Mouse (Mus musculus): ENCODE data around the gene Gab2. TPM values are rescaled to one million over a fixed set of nuclear protein-coding genes. Genes with fewer than 3 reads are reported as not detected.

The Gab2 gene
- 9.6 TPM for polyA plus RNA-seq (2012; fragmentation: generic; extraction: Trizol)

DNA sequence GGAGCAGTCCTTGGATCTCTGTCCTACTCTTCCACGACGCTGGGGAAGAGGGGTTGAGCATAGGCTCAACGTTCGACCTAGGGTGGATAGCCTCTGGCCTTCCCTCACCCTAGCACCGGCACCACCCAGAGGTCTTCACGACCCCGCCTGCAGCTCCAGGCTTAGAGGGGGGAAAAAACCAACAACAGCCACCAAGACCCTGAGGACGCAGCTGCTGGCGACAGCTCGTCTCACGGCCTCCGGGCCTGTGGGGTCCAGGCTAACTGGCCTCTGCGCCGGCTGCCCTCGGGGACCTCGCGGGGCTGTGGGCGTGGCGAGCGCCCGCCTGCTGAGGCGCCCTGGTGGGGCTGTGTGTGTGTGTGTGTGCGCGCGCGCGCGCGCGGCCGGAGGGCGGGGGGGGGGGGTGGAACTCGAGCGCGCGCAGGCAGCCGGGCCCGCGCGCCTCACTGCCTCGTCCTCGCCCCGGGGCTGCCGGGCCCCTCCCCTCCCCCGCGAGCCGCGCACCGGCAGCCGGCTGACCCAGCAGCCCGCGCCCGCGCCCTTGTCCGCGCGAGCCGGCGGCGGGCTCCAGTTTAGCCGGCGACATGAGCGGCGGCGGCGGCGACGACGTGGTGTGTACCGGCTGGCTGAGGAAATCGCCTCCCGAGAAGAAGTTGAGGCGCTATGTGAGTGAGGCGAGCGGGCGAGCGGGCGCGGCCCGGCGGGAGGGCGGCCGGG is at the start of gene Gab2:
TSS of gene Gab2 (plus strand) at position 345 of the 717 bp plus-strand sequence.
- peak within 1 kb of the TSS; percentile 58 for H3K4me3 ChIP-seq
- peaks cover 9% of the 10 kb centered on the region for H3K79me2 ChIP-seq (ENCODE audit: control insufficient read depth, insufficient read depth)
- H3K36me3 ChIP-seq (ENCODE audit: control insufficient read depth, insufficient read depth), result no peaks in the 10 kb centered on the region
- H3K27me3 ChIP-seq (ENCODE audit: control insufficient read depth, insufficient read depth, insufficient read length), result no peaks in the 10 kb centered on the region
- peak in 1 of 3 experiments; percentile 42 for TF ChIP-seq MYOG (IDR thresholded peaks at IDR 0.05; ENCODE audit: control insufficient read depth in 1 of 3, insufficient read depth in 1 of 3, insufficient read length in 2 of 3, low read depth in 2 of 3)
- peak; percentile 63 for TF ChIP-seq POLR2A (IDR thresholded peaks at IDR 0.05; ENCODE audit: insufficient read length, low read depth)
- peak; percentile 74 for TF ChIP-seq POLR2AphosphoS2 (IDR thresholded peaks at IDR 0.05; ENCODE audit: insufficient read length, low read depth)
- TF ChIP-seq MYOD1 (IDR thresholded peaks at IDR 0.05; ENCODE audit: control insufficient read depth in 1 of 3, insufficient read length in 2 of 3, low read depth in 2 of 3), result no peak
- H3ac ChIP-seq (ENCODE audit: control insufficient read depth, insufficient read length), result peak within 1 kb of the TSS; percentile 90
- H3K4me2 ChIP-seq (ENCODE audit: low read depth), result peak within 1 kb of the TSS; percentile 71

- no peaks in the 10 kb centered on the region for H3K27me3 ChIP-seq (ENCODE audit: control insufficient read depth, insufficient read depth, insufficient read length)
- no peak overlapping the region for H3K4me2 ChIP-seq (ENCODE audit: low read depth)
Observed at GRCm38 (mm10) chr7:97032412-97032811, 49.0 kb upstream of the Gab2 start.

DNA sequence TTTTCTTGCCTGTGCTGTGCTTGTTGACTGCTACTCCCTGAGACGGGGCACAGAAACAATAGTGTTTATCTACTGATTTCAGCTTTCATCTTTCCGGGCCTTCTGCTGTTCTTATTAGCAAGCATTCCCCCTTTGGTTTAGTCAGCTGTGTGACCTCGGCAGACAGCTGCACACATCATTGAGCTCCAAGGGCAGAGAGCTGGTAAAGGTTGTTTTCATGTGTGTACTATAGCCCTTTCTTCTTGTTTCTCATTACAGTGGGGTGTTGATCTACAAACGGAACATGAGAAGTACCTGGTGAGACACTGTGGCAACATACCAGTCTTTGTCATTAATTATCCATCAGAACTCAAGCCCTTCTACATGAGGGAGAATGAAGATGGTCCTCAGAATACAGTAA is 41.7 kb upstream of the Gab2 start:
- TF ChIP-seq POLR2AphosphoS2 (IDR thresholded peaks at IDR 0.05; ENCODE audit: insufficient read length, low read depth) (no peak), MYOD1 (IDR thresholded peaks at IDR 0.05; ENCODE audit: control insufficient read depth in 1 of 3, insufficient read length in 2 of 3, low read depth in 2 of 3) (peak in 1 of 3 experiments; percentile 21), TCF3 (IDR thresholded peaks at IDR 0.05; ENCODE audit: insufficient read length, low read depth) (no peak), REST (IDR thresholded peaks at IDR 0.05; ENCODE audit: insufficient read depth, insufficient read length) (no peak)

More at GRCm38 (mm10) chr7:97032412-97032811, 49.0 kb upstream of the Gab2 start:
- no peak overlapping the region for H3K4me3 ChIP-seq
- no peak overlapping the region for H3ac ChIP-seq (ENCODE audit: control insufficient read depth, insufficient read length)
- no peaks in the 10 kb centered on the region for H3K79me2 ChIP-seq (ENCODE audit: control insufficient read depth, insufficient read depth)
- H3K36me3 ChIP-seq (ENCODE audit: control insufficient read depth, insufficient read depth), result peaks cover 11% of the 10 kb centered on the region
- no peak for TF ChIP-seq TCF3 (IDR thresholded peaks at IDR 0.05; ENCODE audit: insufficient read length, low read depth)
- TF ChIP-seq MYOD1 (IDR thresholded peaks at IDR 0.05; ENCODE audit: control insufficient read depth in 1 of 3, insufficient read length in 2 of 3, low read depth in 2 of 3), result no peak
- no peak for TF ChIP-seq POLR2A (IDR thresholded peaks at IDR 0.05; ENCODE audit: insufficient read length, low read depth)
- no peak for TF ChIP-seq POLR2AphosphoS2 (IDR thresholded peaks at IDR 0.05; ENCODE audit: insufficient read length, low read depth)
- TF ChIP-seq MYOG (IDR thresholded peaks at IDR 0.05; ENCODE audit: control insufficient read depth in 1 of 3, insufficient read depth in 1 of 3, insufficient read length in 2 of 3, low read depth in 2 of 3), result no peak
- no peak for TF ChIP-seq TCF12 (IDR thresholded peaks at IDR 0.05; ENCODE audit: insufficient read depth, poor library complexity, severe bottlenecking)
- no peak for TF ChIP-seq MAX (IDR thresholded peaks at IDR 0.05; ENCODE audit: low read depth)

GRCm38 (mm10) chr7:97041868-97042449 is 39.4 kb upstream of the Gab2 start:
- no peak overlapping the region for H3ac ChIP-seq (ENCODE audit: control insufficient read depth, insufficient read length)
- TF ChIP-seq MAX (IDR thresholded peaks at IDR 0.05; ENCODE audit: low read depth) (no peak), TCF3 (IDR thresholded peaks at IDR 0.05; ENCODE audit: insufficient read length, low read depth) (no peak), TCF12 (IDR thresholded peaks at IDR 0.05; ENCODE audit: insufficient read depth, poor library complexity, severe bottlenecking) (no peak), MYOD1 (IDR thresholded peaks at IDR 0.05; ENCODE audit: control insufficient read depth in 1 of 3, insufficient read length in 2 of 3, low read depth in 2 of 3) (no peak), POLR2AphosphoS2 (IDR thresholded peaks at IDR 0.05; ENCODE audit: insufficient read length, low read depth) (no peak), E2F4 (IDR thresholded peaks at IDR 0.05; ENCODE audit: insufficient read depth) (no peak), POLR2A (IDR thresholded peaks at IDR 0.05; ENCODE audit: insufficient read length, low read depth) (no peak), REST (IDR thresholded peaks at IDR 0.05; ENCODE audit: insufficient read depth, insufficient read length) (no peak), MYOG (IDR thresholded peaks at IDR 0.05; ENCODE audit: control insufficient read depth in 1 of 3, insufficient read depth in 1 of 3, insufficient read length in 2 of 3, low read depth in 2 of 3) (no peak), SRF (IDR thresholded peaks at IDR 0.05; ENCODE audit: control insufficient read depth, insufficient read length, low read depth) (no peak), CEBPB (IDR thresholded peaks at IDR 0.05; ENCODE audit: insufficient read depth, poor library complexity, severe bottlenecking) (no peak), USF1 (IDR thresholded peaks at IDR 0.05; ENCODE audit: low read depth) (no peak)
- H3K79me2 ChIP-seq (ENCODE audit: control insufficient read depth, insufficient read depth), result no peaks in the 10 kb centered on the region
- no peaks in the 10 kb centered on the region for H3K27me3 ChIP-seq (ENCODE audit: control insufficient read depth, insufficient read depth, insufficient read length)
- no peak overlapping the region for H3K4me2 ChIP-seq (ENCODE audit: low read depth)
- no peak overlapping the region for H3K4me3 ChIP-seq
- no peaks in the 10 kb centered on the region for H3K36me3 ChIP-seq (ENCODE audit: control insufficient read depth, insufficient read depth)

More for the DNA sequence above, 41.7 kb upstream of the Gab2 start:
- no peak overlapping the region for H3ac ChIP-seq (ENCODE audit: control insufficient read depth, insufficient read length)
- no peaks in the 10 kb centered on the region for H3K79me2 ChIP-seq (ENCODE audit: control insufficient read depth, insufficient read depth)
- H3K4me2 ChIP-seq (ENCODE audit: low read depth), result no peak overlapping the region
- H3K4me3 ChIP-seq, result no peak overlapping the region
- peaks cover 3% of the 10 kb centered on the region for H3K36me3 ChIP-seq (ENCODE audit: control insufficient read depth, insufficient read depth)
- no peaks in the 10 kb centered on the region for H3K27me3 ChIP-seq (ENCODE audit: control insufficient read depth, insufficient read depth, insufficient read length)

- Histone ChIP-seq H3ac (ENCODE audit: control insufficient read depth, insufficient read length) (no peak overlapping the region), H3K4me3 (no peak overlapping the region), H3K27me3 (ENCODE audit: control insufficient read depth, insufficient read depth, insufficient read length) (no peaks in the 10 kb centered on the region), H3K4me2 (ENCODE audit: low read depth) (no peak overlapping the region), H3K36me3 (ENCODE audit: control insufficient read depth, insufficient read depth) (no peaks in the 10 kb centered on the region), H3K79me2 (ENCODE audit: control insufficient read depth, insufficient read depth) (no peaks in the 10 kb centered on the region)
- TF ChIP-seq MYOD1 (IDR thresholded peaks at IDR 0.05; ENCODE audit: control insufficient read depth in 1 of 3, insufficient read length in 2 of 3, low read depth in 2 of 3), result no peak
- TF ChIP-seq E2F4 (IDR thresholded peaks at IDR 0.05; ENCODE audit: insufficient read depth), result no peak
- no peak for TF ChIP-seq TCF12 (IDR thresholded peaks at IDR 0.05; ENCODE audit: insufficient read depth, poor library complexity, severe bottlenecking)
- no peak for TF ChIP-seq POLR2AphosphoS2 (IDR thresholded peaks at IDR 0.05; ENCODE audit: insufficient read length, low read depth)
- TF ChIP-seq REST (IDR thresholded peaks at IDR 0.05; ENCODE audit: insufficient read depth, insufficient read length), result no peak
- TF ChIP-seq MYOG (IDR thresholded peaks at IDR 0.05; ENCODE audit: control insufficient read depth in 1 of 3, insufficient read depth in 1 of 3, insufficient read length in 2 of 3, low read depth in 2 of 3), result no peak
- TF ChIP-seq POLR2A (IDR thresholded peaks at IDR 0.05; ENCODE audit: insufficient read length, low read depth), result no peak
- TF ChIP-seq USF1 (IDR thresholded peaks at IDR 0.05; ENCODE audit: low read depth), result no peak
- no peak for TF ChIP-seq TCF3 (IDR thresholded peaks at IDR 0.05; ENCODE audit: insufficient read length, low read depth)
- no peak for TF ChIP-seq MAX (IDR thresholded peaks at IDR 0.05; ENCODE audit: low read depth)
- no peak for TF ChIP-seq SRF (IDR thresholded peaks at IDR 0.05; ENCODE audit: control insufficient read depth, insufficient read length, low read depth)
- TF ChIP-seq CEBPB (IDR thresholded peaks at IDR 0.05; ENCODE audit: insufficient read depth, poor library complexity, severe bottlenecking), result no peak
Observed at GRCm38 (mm10) chr7:97042981-97043380, 38.4 kb upstream of the Gab2 start.

Measured in myocyte (in vitro differentiated cells).